Comparison of ENCODE assay signal across 9 mouse cellular contexts in the genomic region with DNA sequence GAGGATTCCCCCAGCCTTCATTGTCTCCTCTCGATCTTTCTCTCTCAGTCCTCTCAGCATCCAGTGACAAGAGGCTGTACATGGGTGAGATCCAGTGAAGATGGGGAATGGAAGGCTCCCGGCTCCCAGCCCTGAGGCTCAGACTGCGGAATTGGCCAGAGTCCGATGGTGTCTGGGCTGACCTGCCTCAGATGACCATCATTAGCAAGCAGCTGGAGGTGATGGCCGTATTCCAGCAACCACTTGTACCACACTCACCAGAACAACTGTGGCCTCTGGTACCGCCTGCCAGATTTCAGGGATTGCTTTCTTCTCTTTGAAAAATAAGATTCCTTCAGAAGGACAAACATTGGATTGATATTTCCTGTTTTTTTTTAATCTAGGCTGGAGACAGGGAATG. TPM values are rescaled to one million over a fixed set of nuclear protein-coding genes. Genes with fewer than 3 reads are reported as not detected.
DNase-seq lines count a peak whose midpoint lies in the region; ATAC-seq and TF ChIP-seq lines count a peak whose summit lies in the region.
"Had no signal": no experiment of that assay in that cellular context is flagged by ENCODE, and none has a peak within 500 bp of the region (broad histone marks: within the 10 kb centered on the region; RNA-seq: fewer than 3 reads in every experiment).

No protein-coding gene starts in this region.

- H3K4me3 ChIP-seq in cerebellum, adult 2 months (replicated peaks; ENCODE audit: insufficient read depth, low read depth, low read length): no peak overlapping the region
- H3K4me3 ChIP-seq in forebrain, embryonic 10.5 days: no peak overlapping the region
- H3K4me3 ChIP-seq: limb, embryonic 12.5 days had no signal

- no peaks in the 10 kb centered on the region for H3K27me3 ChIP-seq in cerebellum, adult 2 months (ENCODE audit: control insufficient read depth, insufficient read depth, low read length)
- H3K27me3 ChIP-seq in forebrain, embryonic 10.5 days (ENCODE audit: poor library complexity, severe bottlenecking): no peaks in the 10 kb centered on the region
- H3K27me3 ChIP-seq: limb, embryonic 12.5 days had no signal

- TF ChIP-seq POLR2A in cerebellum, adult 2 months (IDR thresholded peaks at IDR 0.05; ENCODE audit: borderline replicate concordance, insufficient read depth, low read length): no peak

- WGBS in cerebellum, adult 2 months: 44% methylated on average over 6 of the region's 6 CpGs
- WGBS in forebrain, embryonic 10.5 days: 83% methylated on average over 6 of the region's 6 CpGs

- DNase-seq in cerebellum, adult 2 months: peak; percentile 36 to 38
- no peak for DNase-seq in cerebellum, adult 8-10 months
- DNase-seq in Muller cell, postnatal 12 days (ENCODE audit: inconsistent ontology term): peak; percentile 90
- peak; percentile 41 to 78 for DNase-seq in gastrocnemius, postnatal 4 days (ENCODE audit: low spot score in 2 of 2)
- peak; percentile 27 to 31 for DNase-seq in left cerebral cortex, adult 18-20 months (ENCODE audit: low spot score in 2 of 2)
- peak; percentile 18 for DNase-seq in testis, postnatal 14 days (ENCODE audit: low spot score)
- DNase-seq in forebrain, embryonic 10.5 days (ENCODE audit: extremely low spot score, low spot score): no peak

- no peak for TF ChIP-seq CTCF in cerebellum, adult 2 months (IDR thresholded peaks at IDR 0.05; ENCODE audit: borderline replicate concordance, insufficient read depth, low read depth, low read length)

- H3K4me1 ChIP-seq in cerebellum, adult 2 months (ENCODE audit: control insufficient read depth, insufficient read depth, low read length): peaks cover 16% of the 10 kb centered on the region
- peaks cover 7% of the 10 kb centered on the region; the same call in 1 of the 2 replicates for H3K4me1 ChIP-seq in forebrain, embryonic 10.5 days
- H3K4me1 ChIP-seq: limb, embryonic 12.5 days had no signal

- no peak overlapping the region for H3K27ac ChIP-seq in cerebellum, adult 2 months (ENCODE audit: insufficient read depth, low read length)
- H3K27ac ChIP-seq in forebrain, embryonic 10.5 days: no peak overlapping the region
- H3K27ac ChIP-seq: limb, embryonic 12.5 days had no signal

- no peaks in the 10 kb centered on the region for H3K9me3 ChIP-seq in forebrain, embryonic 10.5 days
- H3K9me3 ChIP-seq: limb, embryonic 12.5 days had no signal

- peaks cover 69% of the 10 kb centered on the region for H3K36me3 ChIP-seq in forebrain, embryonic 10.5 days (replicated peaks)

- ATAC-seq in frontal cortex, adult (ENCODE audit: low TSS enrichment): no peak

RNA-seq across cellular contexts. Expression of gene Snrnp40, which starts 29.6 kb away (rescaled TPM):
- polyA plus RNA-seq in cerebellum, adult 2 months (2012; rRNA removed): 35.7 and 39.5 TPM in 2 replicates
- 10 to 100 TPM; 38.5 to 41.3 TPM for total RNA-seq in gastrocnemius, postnatal 4 days (2021)
- total RNA-seq in left cerebral cortex, adult 18-20 months (2021): 10 to 100 TPM; 21.9 to 24.3 TPM
- polyA plus RNA-seq in forebrain, embryonic 10.5 days (2016; fragmentation: Nextera tagmentation; extraction: Ambion mirVana): 233 and 235 TPM in 2 replicates

RNA-seq across cellular contexts. Expression of gene Zcchc17, which starts 29.8 kb away (rescaled TPM):
- polyA plus RNA-seq in cerebellum, adult 2 months (2012; rRNA removed): 87.9 and 89.6 TPM in 2 replicates
- 10 to 100 TPM; 42.3 to 42.6 TPM for total RNA-seq in gastrocnemius, postnatal 4 days (2021)
- total RNA-seq in left cerebral cortex, adult 18-20 months (2021): 10 to 100 TPM; 59.3 to 70.6 TPM
- polyA plus RNA-seq in forebrain, embryonic 10.5 days (2016; fragmentation: Nextera tagmentation; extraction: Ambion mirVana): 68.8 and 72.4 TPM in 2 replicates

Comparison
In these comparisons a context has a peak if more than half of its experiments do, and no peak if none do; other contexts are left out.
1. DNase-seq: peak in cerebellum, adult 2 months (2 of 2), Muller cell, postnatal 12 days (single experiment), gastrocnemius, postnatal 4 days (2 of 2), left cerebral cortex, adult 18-20 months (2 of 2) and testis, postnatal 14 days (single experiment); none in cerebellum, adult 8-10 months (single experiment) and forebrain, embryonic 10.5 days (single experiment).